20 mouse cellular contexts compared by ENCODE assay signal in the genomic region with DNA sequence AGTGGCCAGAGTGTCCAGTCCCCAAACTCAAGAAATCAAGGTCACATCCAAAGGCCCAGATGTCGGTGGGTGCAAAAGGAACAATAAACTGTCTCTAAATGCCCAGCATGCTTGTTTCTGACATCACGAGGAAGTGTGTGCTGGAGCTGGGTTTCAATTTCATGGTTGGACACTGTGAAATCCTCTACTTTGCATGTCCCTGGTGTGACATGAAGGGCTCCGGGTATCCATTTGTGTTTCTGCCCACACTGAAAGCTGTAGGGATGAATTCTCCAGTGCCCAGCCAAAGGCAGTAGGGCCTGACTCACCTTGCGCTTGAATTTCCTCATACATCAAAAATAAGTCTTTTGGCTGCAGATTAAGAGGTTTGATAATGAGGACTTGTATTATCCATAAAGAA.
A peak's percentile ranks its signal among the peaks of the same experiment; 100 is the strongest.
DNase-seq lines count a peak whose midpoint lies in the region; ATAC-seq and TF ChIP-seq lines count a peak whose summit lies in the region.
"Had no signal": no experiment of that assay in that cellular context is flagged by ENCODE, and none has a peak within 500 bp of the region (broad histone marks: within the 10 kb centered on the region; RNA-seq: fewer than 3 reads in every experiment).

No protein-coding gene starts in this region.

- peak overlapping the region; percentile 7; the same call in 1 of the 2 replicates for H3K27ac ChIP-seq in left cerebral cortex, adult 2 months
- H3K27ac ChIP-seq: embryonic facial prominence, embryonic 15.5 days; forebrain, embryonic 10.5 days; heart, adult 2 months; heart, embryonic 15.5 days; hindbrain, embryonic 10.5 days had no signal

- TF ChIP-seq CTCF in left cerebral cortex, adult 2 months (IDR thresholded peaks at IDR 0.05) = no peak

- H3K4me3 ChIP-seq in left cerebral cortex, adult 2 months = no peak overlapping the region
- H3K4me3 ChIP-seq: embryonic facial prominence, embryonic 15.5 days; erythroblast, embryonic 14.5 days; forebrain, embryonic 10.5 days; heart, adult 2 months; heart, embryonic 15.5 days; hindbrain, embryonic 10.5 days had no signal

- intact Hi-C loops in heart, postnatal 14 days (cut with DNase I) = no loop called here
- intact Hi-C loops in left cerebral cortex, adult 2 months (cut with DNase I) = loop anchor here (10.0 kb wide), 1 partner anchor 1194 kb away; no protein-coding TSS in a partner anchor

- DNase-seq in cerebellum, adult 11 months = no peak
- peak; percentile 59 for DNase-seq in heart, adult 11 months
- no peak for DNase-seq in heart, postnatal 14 days
- DNase-seq in left cerebral cortex, adult 2 months (ENCODE audit: extremely low spot score in 1 of 2, low spot score in 2 of 2) = no peak
- DNase-seq in left cerebral cortex, adult 8-10 months (ENCODE audit: low spot score in 2 of 2) = no peak
- DNase-seq in adrenal gland, postnatal 25 days = no peak
- DNase-seq: adrenal gland, adult 8-10 months; B cell, adult 2 months; embryo, embryonic 11 days; gastrocnemius, postnatal 10 days; heart, adult 2 months; kidney, adult 2 months had no signal

- peak; percentile 24; the same call in 1 of the 2 replicates for ATAC-seq in cerebellum, adult (ENCODE audit: insufficient number of reproducible peaks, low FRiP score, low TSS enrichment)
- ATAC-seq: CD4-positive, CD25-positive, alpha-beta regulatory T cell, adult 4 months; intestine, embryonic 16.5 days had no signal
